Mouse (Mus musculus) liver, embryonic 12.5 days (tissue): ENCODE results near the gene Ltbp4. TPM values are rescaled to one million over a fixed set of nuclear protein-coding genes. Genes with fewer than 3 reads are reported as not detected.
A peak's percentile ranks its signal among the peaks of the same experiment; 100 is the strongest.

Experiments
- ATAC-seq: fragments of 200-750 bp; cut with Nextera tagmentation; 2 replicates; pipeline ENCODE4 v1.8.0; 2017; ENCODE audit warnings: moderate number of reproducible peaks, mild to moderate bottlenecking, moderate library complexity
- H3K27ac ChIP-seq: fragments of 300-500 bp; sonication (generic); 2 replicates; pipeline ENCODE4 v1.5.1; 2016; ENCODE audit warnings: mild to moderate bottlenecking
- H3K27me3 ChIP-seq: fragments of 300-500 bp; sonication (generic); replicated peaks from 2 replicates; pipeline ENCODE4 v1.6.1; 2016; ENCODE audit warnings: mild to moderate bottlenecking, moderate library complexity
- H3K36me3 ChIP-seq: fragments of 300-500 bp; sonication (generic); 2 replicates; pipeline ENCODE4 v1.6.1; 2016; ENCODE audit warnings: mild to moderate bottlenecking, moderate library complexity
- H3K4me1 ChIP-seq: fragments of 300-500 bp; sonication (generic); 2 replicates; pipeline ENCODE4 v1.6.1; 2016
- H3K4me2 ChIP-seq: fragments of 300-500 bp; sonication (generic); 2 replicates; pipeline ENCODE4 v1.6.1; 2016; ENCODE audit warnings: mild to moderate bottlenecking, moderate library complexity
- H3K4me3 ChIP-seq: fragments of 300-500 bp; sonication (generic); 2 replicates; pipeline ENCODE4 v1.5.1; 2016; ENCODE audit warnings: mild to moderate bottlenecking, moderate library complexity
- H3K9ac ChIP-seq: fragments of 300-500 bp; sonication (generic); 2 replicates; pipeline ENCODE4 v1.6.1; 2016; ENCODE audit warnings: mild to moderate bottlenecking, moderate library complexity
- H3K9me3 ChIP-seq: fragments of 300-500 bp; sonication (generic); replicated peaks from 2 replicates; pipeline ENCODE4 v1.6.1; 2016; ENCODE audit warnings: mild to moderate bottlenecking, moderate library complexity
- WGBS: fragments of 180-500 bp; shearing (Covaris S2); methylation state at CpG from one replicate; pipeline ENCODE4 v1.1.7; 2016; ENCODE audit not compliant: insufficient replicate concordance; 5-methylcytosine and 5-hydroxymethylcytosine counted together
- polyA plus RNA-seq: library from polyadenylated mRNA; unstranded; fragments of >200 nt; fragmentation: Nextera tagmentation; extraction: Ambion mirVana; gene quantifications from 2 replicates; pipeline ENCODE4 v1.2.1, GENCODE M21; 2016

Ltbp4 gene
- polyA plus RNA-seq, 1 experiment from 2014 or later = 5.7 TPM

GRCm38 (mm10) chr7:27331854-27332253 lies 5.6 kb downstream of the Ltbp4 start:
- Histone ChIP-seq H3K4me1 (peaks cover 62% of the 10 kb centered on the region), H3K9me3 (no peaks in the 10 kb centered on the region), H3K4me2 (peak overlapping the region; percentile 75), H3K4me3 (peak overlapping the region; percentile 55), H3K36me3 (no peaks in the 10 kb centered on the region), H3K27ac (no peak overlapping the region), H3K9ac (no peak overlapping the region), H3K27me3 (peaks cover 100% of the 10 kb centered on the region)
- no peak for ATAC-seq
- 4% methylated on average over 8 of the region's 8 CpGs for WGBS

GRCm38 (mm10) chr7:27331541-27331851 lies 6.0 kb downstream of the Ltbp4 start:
- Histone ChIP-seq H3K4me3 (peak overlapping the region; percentile 55), H3K27me3 (peaks cover 100% of the 10 kb centered on the region), H3K4me2 (peak overlapping the region; percentile 75), H3K36me3 (no peaks in the 10 kb centered on the region), H3K27ac (no peak overlapping the region), H3K9me3 (no peaks in the 10 kb centered on the region), H3K4me1 (peaks cover 62% of the 10 kb centered on the region), H3K9ac (no peak overlapping the region)
- ATAC-seq = no peak
- WGBS = 4% methylated on average over 8 of the region's 8 CpGs

GRCm38 (mm10) chr7:27330709-27331540 lies 6.6 kb downstream of the Ltbp4 start:
- Histone ChIP-seq H3K4me2 (peak overlapping the region; percentile 75), H3K9ac (0 out of 2 replicates have a peak overlapping the region, but pooled peaks have one; percentile 24), H3K4me3 (peak overlapping the region; percentile 55), H3K27me3 (peaks cover 100% of the 10 kb centered on the region), H3K36me3 (no peaks in the 10 kb centered on the region), H3K9me3 (no peaks in the 10 kb centered on the region), H3K27ac (no peak overlapping the region), H3K4me1 (peaks cover 67% of the 10 kb centered on the region)
- WGBS = 2% methylated on average over 39 of the region's 39 CpGs
- ATAC-seq = peak; percentile 69

GRCm38 (mm10) chr7:27329981-27330380 lies 7.5 kb downstream of the Ltbp4 start:
- peak overlapping the region; percentile 75 for H3K4me2 ChIP-seq
- no peak for ATAC-seq
- no peaks in the 10 kb centered on the region for H3K36me3 ChIP-seq
- 18% methylated on average over 17 of the region's 17 CpGs for WGBS
- H3K9ac ChIP-seq = no peak overlapping the region
- H3K27me3 ChIP-seq = peaks cover 100% of the 10 kb centered on the region
- H3K9me3 ChIP-seq = no peaks in the 10 kb centered on the region
- no peak overlapping the region for H3K27ac ChIP-seq
- peaks cover 62% of the 10 kb centered on the region for H3K4me1 ChIP-seq
- peak overlapping the region; percentile 55 for H3K4me3 ChIP-seq

- 3% methylated on average over 45 of the region's 45 CpGs for WGBS
- Histone ChIP-seq H3K27me3 (peaks cover 100% of the 10 kb centered on the region), H3K36me3 (no peaks in the 10 kb centered on the region), H3K9ac (no peak overlapping the region), H3K9me3 (no peaks in the 10 kb centered on the region), H3K4me3 (peak overlapping the region; percentile 34), H3K27ac (no peak overlapping the region), H3K4me1 (peaks cover 57% of the 10 kb centered on the region), H3K4me2 (peak overlapping the region; percentile 75)
- no peak for ATAC-seq
Observed at GRCm38 (mm10) chr7:27329326-27329947, 8.1 kb downstream of the Ltbp4 start.

- Histone ChIP-seq H3K27me3 (peaks cover 100% of the 10 kb centered on the region), H3K4me3 (no peak overlapping the region), H3K4me2 (no peak overlapping the region), H3K27ac (no peak overlapping the region), H3K9ac (no peak overlapping the region), H3K36me3 (no peaks in the 10 kb centered on the region), H3K4me1 (peaks cover 49% of the 10 kb centered on the region), H3K9me3 (no peaks in the 10 kb centered on the region)
- WGBS = 25% methylated on average over 16 of the region's 16 CpGs
- no peak for ATAC-seq
Observed at GRCm38 (mm10) chr7:27328648-27329047, 8.8 kb downstream of the Ltbp4 start.

- no peak overlapping the region for H3K27ac ChIP-seq
- WGBS = 62% methylated on average over 11 of the region's 11 CpGs
- H3K4me3 ChIP-seq = no peak overlapping the region
- no peak overlapping the region for H3K9ac ChIP-seq
- no peaks in the 10 kb centered on the region for H3K9me3 ChIP-seq
- H3K27me3 ChIP-seq = peaks cover 100% of the 10 kb centered on the region
- no peaks in the 10 kb centered on the region for H3K36me3 ChIP-seq
- peaks cover 45% of the 10 kb centered on the region for H3K4me1 ChIP-seq
- no peak overlapping the region for H3K4me2 ChIP-seq
- ATAC-seq = no peak
Observed at GRCm38 (mm10) chr7:27328161-27328560, 9.3 kb downstream of the Ltbp4 start.

GRCm38 (mm10) chr7:27327500-27327899 lies 10.0 kb downstream of the Ltbp4 start:
- no peak overlapping the region for H3K4me3 ChIP-seq
- H3K36me3 ChIP-seq = no peaks in the 10 kb centered on the region
- WGBS = 68% methylated on average over 8 of the region's 8 CpGs
- peaks cover 38% of the 10 kb centered on the region for H3K4me1 ChIP-seq
- H3K9me3 ChIP-seq = no peaks in the 10 kb centered on the region
- peaks cover 100% of the 10 kb centered on the region for H3K27me3 ChIP-seq
- no peak overlapping the region for H3K4me2 ChIP-seq
- H3K9ac ChIP-seq = no peak overlapping the region
- ATAC-seq = no peak
- H3K27ac ChIP-seq = no peak overlapping the region

- no peak overlapping the region for H3K27ac ChIP-seq
- no peak for ATAC-seq
Observed at GRCm38 (mm10) chr7:27326101-27326880, 11.2 kb downstream of the Ltbp4 start.

GRCm38 (mm10) chr7:27325697-27326096 lies 11.8 kb downstream of the Ltbp4 start:
- H3K4me3 ChIP-seq = peak overlapping the region; percentile 18; the same call in 1 of the 2 replicates
- peaks cover 22% of the 10 kb centered on the region for H3K4me1 ChIP-seq
- no peaks in the 10 kb centered on the region for H3K36me3 ChIP-seq
- peak overlapping the region; percentile 32; the same call in 1 of the 2 replicates for H3K9ac ChIP-seq
- H3K9me3 ChIP-seq = no peaks in the 10 kb centered on the region
- peak overlapping the region; percentile 34 for H3K4me2 ChIP-seq
- ATAC-seq = no peak
- H3K27me3 ChIP-seq = peaks cover 99% of the 10 kb centered on the region
- under 1% methylated on average over 24 of the region's 24 CpGs for WGBS
- H3K27ac ChIP-seq = no peak overlapping the region

More at GRCm38 (mm10) chr7:27326101-27326880, 11.2 kb downstream of the Ltbp4 start:
- peaks cover 99% of the 10 kb centered on the region for H3K27me3 ChIP-seq
- H3K4me3 ChIP-seq = peak overlapping the region; percentile 18; the same call in 1 of the 2 replicates
- H3K9me3 ChIP-seq = no peaks in the 10 kb centered on the region
- no peaks in the 10 kb centered on the region for H3K36me3 ChIP-seq
- H3K4me2 ChIP-seq = peak overlapping the region; percentile 34
- no peak overlapping the region for H3K9ac ChIP-seq
- 31% methylated on average over 34 of the region's 34 CpGs for WGBS
- H3K4me1 ChIP-seq = peaks cover 28% of the 10 kb centered on the region

- Histone ChIP-seq H3K36me3 (no peaks in the 10 kb centered on the region), H3K4me3 (no peak overlapping the region), H3K4me2 (no peak overlapping the region), H3K9ac (no peak overlapping the region), H3K27ac (no peak overlapping the region), H3K27me3 (peaks cover 93% of the 10 kb centered on the region), H3K9me3 (no peaks in the 10 kb centered on the region), H3K4me1 (peaks cover 14% of the 10 kb centered on the region)
- ATAC-seq = no peak
- 48% methylated on average over 18 of the region's 20 CpGs for WGBS
Observed at GRCm38 (mm10) chr7:27324928-27325327, 12.6 kb downstream of the Ltbp4 start.

- H3K36me3 ChIP-seq = no peaks in the 10 kb centered on the region
- no peak for ATAC-seq
- no peak overlapping the region for H3K27ac ChIP-seq
- H3K4me2 ChIP-seq = no peak overlapping the region
- H3K9me3 ChIP-seq = no peaks in the 10 kb centered on the region
- H3K9ac ChIP-seq = no peak overlapping the region
- peaks cover 6% of the 10 kb centered on the region; the same call in 1 of the 2 replicates for H3K4me1 ChIP-seq
- WGBS = 79% methylated on average over 11 of the region's 11 CpGs
- H3K4me3 ChIP-seq = no peak overlapping the region
- H3K27me3 ChIP-seq = peaks cover 91% of the 10 kb centered on the region
Observed at GRCm38 (mm10) chr7:27324161-27324560, 13.3 kb downstream of the Ltbp4 start.
